Mouse (Mus musculus) cortical plate, adult 2 months (tissue): ENCODE measurements at regions not wholly inside any gene's neighbourhood (a gene's known extent, or its start where the extent isn't known, plus 50 kb on each side); places are given as distances from the start of the nearest gene placed in this dataset.

Experiments used
- CTCF ChIP-seq: fragments of 200-500 bp; IDR thresholded peaks from 2 replicates; pipeline ENCODE4 v1.5.1; 2011; ENCODE audit warnings: mild to moderate bottlenecking, control low read depth, low read length; ENCODE audit not compliant: insufficient read depth; ENCODE audit errors: extremely low read depth
- POLR2A ChIP-seq: fragments of 200-500 bp; IDR thresholded peaks from 2 replicates; pipeline ENCODE4 v1.6.1; 2011; ENCODE audit warnings: mild to moderate bottlenecking, low read length, control low read depth; ENCODE audit not compliant: insufficient read depth; ENCODE audit errors: extremely low read depth

DNA sequence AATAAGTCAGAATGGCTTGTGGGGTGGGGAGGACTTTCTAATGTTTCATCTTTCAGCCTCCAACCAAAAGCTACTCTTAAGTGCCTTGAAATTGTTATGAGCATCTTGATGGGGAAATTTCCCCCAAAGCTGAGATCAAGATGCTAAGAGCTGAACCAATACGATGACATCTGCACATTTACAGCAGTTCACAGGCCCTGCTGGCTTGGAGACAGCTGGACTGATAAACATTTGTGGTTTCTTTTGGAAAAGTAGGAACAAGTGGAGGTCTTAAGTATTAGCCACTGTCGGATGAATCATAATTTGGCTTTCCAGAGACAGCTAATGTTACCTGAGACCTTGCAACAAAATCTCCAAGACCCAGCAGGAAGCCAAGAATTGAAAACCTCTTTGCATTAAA is 78.4 kb upstream of the Pabpc6 start:
- TF ChIP-seq CTCF (no peak), POLR2A (no peak)
